Mouse (Mus musculus) kidney, adult 2 months (tissue): ENCODE results near the gene Atp11a.

Source experiments
- CTCF ChIP-seq: fragments of 200-500 bp; conservative IDR thresholded peaks from 2 replicates; pipeline ENCODE4 v1.5.1; 2011; ENCODE audit warnings: low read depth, mild to moderate bottlenecking, control low read depth, low read length, moderate library complexity, mixed read lengths; ENCODE audit not compliant: insufficient read depth, insufficient read length
- POLR2A ChIP-seq: fragments of 200-500 bp; IDR thresholded peaks from one replicate; pipeline ENCODE4 v1.6.1; 2011; ENCODE audit warnings: low read depth, low read length, control low read depth

GRCm38 (mm10) chr8:12873357-12874046, 116.7 kb downstream of the Atp11a start, which contains the start of gene Mcf2l:
- TF ChIP-seq POLR2A (no peak), CTCF (no peak)
